Mouse (Mus musculus) heart, embryonic 14.5 days (tissue): ENCODE data around the gene Xlr5a. TPM values are rescaled to one million over a fixed set of nuclear protein-coding genes. Genes with fewer than 3 reads are reported as not detected.
"Not testable (repeated sequence)": the region's sequence is repeated elsewhere in the genome, so short reads cannot be mapped to it uniquely, and the experiment has no call there.

ENCODE experiments used
- ATAC-seq: fragments of 200-750 bp; cut with Nextera tagmentation; 2 replicates; pipeline ENCODE4 v1.8.0; 2017; ENCODE audit warnings: low read depth, moderate TSS enrichment; ENCODE audit not compliant: insufficient number of reproducible peaks, insufficient read depth, low FRiP score
- H3K27ac ChIP-seq, 2 experiments: fragments of 200-500 bp in 1 of 2; fragments of 300-500 bp in 1 of 2; sonication (generic) in 1 of 2; replicated peaks in 1 of 2; 2 replicates each; pipeline ENCODE4 v1.5.1; 2012 to 2014; ENCODE audit warnings: low read depth in 2 of 2, low read length in 2 of 2, control low read depth in 1 of 2, mild to moderate bottlenecking in 1 of 2, mixed read lengths in 1 of 2; ENCODE audit not compliant: control insufficient read depth in 1 of 2, insufficient read depth in 1 of 2
- H3K27me3 ChIP-seq: fragments of 300-500 bp; sonication (generic); 2 replicates; pipeline ENCODE4 v1.6.1; 2014; ENCODE audit warnings: mild to moderate bottlenecking, low read length, control low read depth; ENCODE audit not compliant: control insufficient read depth, insufficient read depth
- H3K36me3 ChIP-seq: fragments of 300-500 bp; sonication (generic); 2 replicates; pipeline ENCODE4 v1.6.1; 2014; ENCODE audit warnings: mild to moderate bottlenecking, control low read depth, low read length, mixed read lengths; ENCODE audit not compliant: control insufficient read depth, insufficient read depth
- H3K4me1 ChIP-seq, 2 experiments: fragments of 200-500 bp in 1 of 2; fragments of 300-500 bp in 1 of 2; sonication (generic) in 1 of 2; 2 replicates each; pipeline ENCODE4 v1.6.1; 2012 to 2014; ENCODE audit warnings: low read length in 2 of 2, control low read depth in 1 of 2, mixed read lengths in 1 of 2; ENCODE audit not compliant: control insufficient read depth in 2 of 2, insufficient read depth in 2 of 2
- H3K4me2 ChIP-seq: fragments of 300-500 bp; sonication (generic); 2 replicates; pipeline ENCODE4 v1.6.1; 2014; ENCODE audit warnings: mild to moderate bottlenecking, low read length
- H3K4me3 ChIP-seq, 2 experiments: fragments of 200-500 bp in 1 of 2; fragments of 300-500 bp in 1 of 2; sonication (generic) in 1 of 2; 2 replicates each; pipeline ENCODE4 v1.5.1; 2012 to 2014; ENCODE audit warnings: low read length in 2 of 2, mild to moderate bottlenecking in 2 of 2, control low read depth in 1 of 2, low read depth in 1 of 2, moderate library complexity in 1 of 2; ENCODE audit not compliant: control insufficient read depth in 1 of 2, insufficient read depth in 1 of 2
- H3K9ac ChIP-seq: fragments of 300-500 bp; sonication (generic); 2 replicates; pipeline ENCODE4 v1.6.1; 2014; ENCODE audit warnings: mild to moderate bottlenecking, low read length
- H3K9me3 ChIP-seq: fragments of 300-500 bp; sonication (generic); 2 replicates; pipeline ENCODE4 v1.6.1; 2016; ENCODE audit warnings: low read length, control low read depth; ENCODE audit not compliant: control insufficient read depth
- WGBS: fragments of 180-500 bp; shearing (Covaris S2); extraction: QIAGEN DNeasy Blood & Tissue Kit; methylation state at CpG from one replicate; pipeline ENCODE4 v1.1.7; 2014; 5-methylcytosine and 5-hydroxymethylcytosine counted together
- polyA plus RNA-seq: library from polyadenylated mRNA; unstranded; fragments of >200 nt; fragmentation: Nextera tagmentation; extraction: Ambion mirVana; gene quantifications from 2 replicates; pipeline ENCODE4 v1.2.1, GENCODE M21; 2014

Gene Xlr5a
- polyA plus RNA-seq, 1 experiment from 2014 or later: 0.14 TPM

DNA sequence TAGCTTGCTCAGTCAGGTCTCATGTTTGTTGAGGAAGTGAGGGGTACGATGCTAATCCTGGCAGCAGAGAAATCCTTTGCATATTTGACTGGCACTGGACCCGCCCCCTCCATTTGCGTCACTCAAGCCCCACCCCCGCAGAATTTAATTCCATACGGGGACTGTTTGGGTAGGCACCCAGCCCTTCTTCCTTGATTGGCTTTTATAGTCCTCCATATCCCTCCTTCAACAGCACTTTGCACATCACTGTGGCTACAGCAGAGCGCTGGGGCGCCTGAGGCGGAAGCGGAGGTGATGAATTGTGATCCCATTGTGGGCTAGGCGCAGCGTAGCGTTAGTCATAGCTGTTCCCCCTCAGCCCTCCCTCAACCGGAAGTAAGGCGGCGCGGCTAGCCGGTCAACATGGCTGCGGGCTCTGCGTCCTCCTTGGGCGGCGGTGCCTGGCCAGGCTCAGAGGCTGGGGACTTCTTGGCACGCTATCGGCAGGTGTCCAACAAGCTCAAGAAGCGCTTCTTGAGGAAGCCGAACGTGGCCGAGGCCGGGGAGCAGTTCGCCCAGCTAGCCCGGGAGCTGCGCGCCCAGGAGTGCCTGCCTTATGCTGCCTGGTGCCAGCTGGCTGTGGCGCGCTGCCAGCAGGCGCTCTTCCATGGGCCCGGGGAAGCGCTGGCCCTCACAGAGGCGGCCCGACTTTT, 64.7 kb downstream of the Xlr5a start, which contains the start of gene F8a:
Gene F8a (plus strand): TSS at position 378 of the 692 bp plus-strand sequence.
- 19% methylated on average over 39 of the region's 39 CpGs for WGBS
- peak within 1 kb of the TSS; percentile 85 for H3K4me2 ChIP-seq
- peak; percentile 93 for ATAC-seq
- H3K9ac ChIP-seq: peak within 1 kb of the TSS; percentile 74
- no peaks in the 10 kb centered on the region for H3K27me3 ChIP-seq
- no peaks in the 10 kb centered on the region for H3K36me3 ChIP-seq
- H3K4me1 ChIP-seq: peaks cover 2 to 3% of the 10 kb centered on the region in 2 experiments; a peak in 1 of 4 replicates
- H3K4me3 ChIP-seq: peak within 1 kb of the TSS; percentile 62 to 76
- peak within 1 kb of the TSS; percentile 90 for H3K27ac ChIP-seq
- no peaks in the 10 kb centered on the region for H3K9me3 ChIP-seq

- Histone ChIP-seq H3K4me3 (no peak overlapping the region), H3K4me2 (no peak overlapping the region), H3K4me1 (peaks cover 2 to 3% of the 10 kb centered on the region in 2 experiments; a peak in 1 of 4 replicates), H3K9ac (no peak overlapping the region), H3K27ac (no peak overlapping the region), H3K9me3 (no peaks in the 10 kb centered on the region), H3K36me3 (no peaks in the 10 kb centered on the region), H3K27me3 (no peaks in the 10 kb centered on the region)
- 47% methylated on average over 1 of the region's 1 CpGs for WGBS
- ATAC-seq: no peak
Measured at GRCm38 (mm10) chrX:73225365-73225764, 67.4 kb downstream of the Xlr5a start.

GRCm38 (mm10) chrX:73213819-73214564, 78.8 kb downstream of the Xlr5a start, which contains the start of gene Xlr4b:
TSS of gene Xlr4b (plus strand) at chrX:73214333.
- 72% methylated on average over 10 of the region's 19 CpGs for WGBS
- ATAC-seq, H3K9me3 ChIP-seq, H3K36me3 ChIP-seq, H3K4me3 ChIP-seq, H3K9ac ChIP-seq, H3K4me1 ChIP-seq, H3K27me3 ChIP-seq, H3K4me2 ChIP-seq, H3K27ac ChIP-seq: not testable (repeated sequence)

- H3K9me3 ChIP-seq, H3K4me2 ChIP-seq, H3K4me3 ChIP-seq, H3K27me3 ChIP-seq, H3K4me1 ChIP-seq, H3K27ac ChIP-seq, H3K36me3 ChIP-seq, ATAC-seq, H3K9ac ChIP-seq: not testable (repeated sequence)
- 74% methylated on average over 12 of the region's 12 CpGs for WGBS
Measured at GRCm38 (mm10) chrX:73191934-73192333, 100.8 kb downstream of the Xlr5a start, which contains the start of gene Xlr3b. TSS of gene Xlr3b (plus strand) at chrX:73192207.

GRCm38 (mm10) chrX:73176889-73177288, 115.9 kb downstream of the Xlr5a start, which contains the start of gene Spin2d:
TSS of gene Spin2d (minus strand) at chrX:73176989.
- not testable (repeated sequence) for ATAC-seq, H3K4me1 ChIP-seq, H3K4me3 ChIP-seq, H3K9me3 ChIP-seq, H3K4me2 ChIP-seq, H3K36me3 ChIP-seq, H3K27ac ChIP-seq, H3K27me3 ChIP-seq, H3K9ac ChIP-seq
- 66% methylated on average over 6 of the region's 15 CpGs for WGBS

GRCm38 (mm10) chrX:73149350-73149749, 143.4 kb downstream of the Xlr5a start, which contains the start of gene DXBay18:
TSS of gene DXBay18 (minus strand) at chrX:73149450.
- H3K4me3 ChIP-seq, H3K27ac ChIP-seq, ATAC-seq, H3K36me3 ChIP-seq, H3K9ac ChIP-seq, H3K4me1 ChIP-seq, H3K9me3 ChIP-seq, H3K4me2 ChIP-seq, H3K27me3 ChIP-seq: not testable (repeated sequence)
- WGBS: no CpG with 5 or more reads among the region's 7 CpGs

- not testable (repeated sequence) for H3K9ac ChIP-seq, H3K27ac ChIP-seq, H3K9me3 ChIP-seq, H3K36me3 ChIP-seq, H3K27me3 ChIP-seq, ATAC-seq, H3K4me1 ChIP-seq, H3K4me2 ChIP-seq, H3K4me3 ChIP-seq
- WGBS: no CpG with 5 or more reads among the region's 20 CpGs
Measured at GRCm38 (mm10) chrX:73148496-73148895, 144.3 kb downstream of the Xlr5a start, which contains the start of gene Xlr5b. TSS of gene Xlr5b (plus strand) at chrX:73148796.
